15 mouse cellular contexts compared by ENCODE assay signal in genomic region chr5:29887267-29887841, GRCm38 (mm10).
DNase-seq lines count a peak whose midpoint lies in the region; ATAC-seq lines count a peak whose summit lies in the region.
"Had no signal": no experiment of that assay in that cellular context is flagged by ENCODE, and none has a peak within 500 bp of the region (broad histone marks: within the 10 kb centered on the region; RNA-seq: fewer than 3 reads in every experiment).

No protein-coding gene starts in this region.

- DNase-seq in heart, adult 18-20 months: peak; percentile 32 to 38
- DNase-seq in heart, adult 8-10 months (ENCODE audit: low spot score): no peak
- DNase-seq in 3T3-L1 (ENCODE audit: low read depth, low spot score) (peak; percentile 85), NIH3T3 (ENCODE audit: low read depth) (peak; percentile 76)
- peak; percentile 56 to 71 for DNase-seq in heart, postnatal 10 days
- DNase-seq in urinary bladder, postnatal 14 days (ENCODE audit: low spot score): no peak
- DNase-seq: kidney, adult 2 months; kidney, postnatal 4 days; layer of hippocampus, postnatal 36 days; liver, embryonic 13.5 days; lung, postnatal 10 days; retina, postnatal 1 day; thymus, adult 2 months had no signal

- ATAC-seq in cerebellum, adult (ENCODE audit: insufficient number of reproducible peaks, low FRiP score, low TSS enrichment): no peak
- ATAC-seq: hindbrain, postnatal 0 days had no signal

- intact Hi-C loops in heart, postnatal 10 days (cut with DNase I): no loop called here

Comparison
In these comparisons a context has a peak if more than half of its experiments do, and no peak if none do; other contexts are left out.
1. DNase-seq: peak in heart, adult 18-20 months (2 of 2), 3T3-L1 (single experiment), NIH3T3 (single experiment) and heart, postnatal 10 days (2 of 2); none in heart, adult 8-10 months (single experiment) and urinary bladder, postnatal 14 days (single experiment).